In genomic region chr9:21505767-21506166, GRCm38 (mm10) we compare ENCODE assay signal across 19 mouse cellular contexts. TPM values are rescaled to one million over a fixed set of nuclear protein-coding genes. Genes with fewer than 3 reads are reported as not detected.
DNase-seq lines count a peak whose midpoint lies in the region; ATAC-seq and TF ChIP-seq lines count a peak whose summit lies in the region.
"Had no signal": no experiment of that assay in that cellular context is flagged by ENCODE, and none has a peak within 500 bp of the region (broad histone marks: within the 10 kb centered on the region; RNA-seq: fewer than 3 reads in every experiment).

No protein-coding gene starts in this region.

- no peak overlapping the region for H3K27ac ChIP-seq in midbrain, embryonic 11.5 days (ENCODE audit: low read depth, low read length)
- no peak overlapping the region for H3K27ac ChIP-seq in midbrain, embryonic 15.5 days
- no peak overlapping the region for H3K27ac ChIP-seq in testis, adult 2 months (ENCODE audit: control insufficient read depth, insufficient read depth, low read depth, low read length)
- no peak overlapping the region for H3K27ac ChIP-seq in kidney, embryonic 14.5 days (ENCODE audit: low read depth, low read length)
- H3K27ac ChIP-seq: embryonic facial prominence, embryonic 10.5 days; embryonic facial prominence, embryonic 12.5 days; forebrain, embryonic 13.5 days; forebrain, embryonic 15.5 days had no signal

- no peak for TF ChIP-seq POLR2A in testis, adult 2 months (IDR thresholded peaks at IDR 0.05; ENCODE audit: control insufficient read depth, low read depth, low read length)
- TF ChIP-seq POLR2A in myocyte (IDR thresholded peaks at IDR 0.05; ENCODE audit: insufficient read length, low read depth): peak; percentile 23

- peaks cover 6% of the 10 kb centered on the region; the same call in 1 of the 2 replicates for H3K36me3 ChIP-seq in midbrain, embryonic 11.5 days (ENCODE audit: control insufficient read depth, insufficient read depth, low read length)
- H3K36me3 ChIP-seq in midbrain, embryonic 15.5 days (replicated peaks): peaks cover 25% of the 10 kb centered on the region
- H3K36me3 ChIP-seq in testis, adult 2 months (ENCODE audit: control insufficient read depth, insufficient read depth, low read length): no peaks in the 10 kb centered on the region; the same call in 1 of the 2 replicates
- no peaks in the 10 kb centered on the region for H3K36me3 ChIP-seq in myocyte (ENCODE audit: control insufficient read depth, insufficient read depth)
- H3K36me3 ChIP-seq in kidney, embryonic 14.5 days (ENCODE audit: control insufficient read depth, insufficient read depth, low read length): peaks cover 52% of the 10 kb centered on the region

- peak; percentile 74 for DNase-seq in midbrain, embryonic 11.5 days (ENCODE audit: low spot score, missing footprints)
- no peak for DNase-seq in testis, postnatal 10 days (ENCODE audit: low spot score)
- DNase-seq: adrenal gland, adult 8-10 months; adrenal gland, postnatal 14 days; adrenal gland, postnatal 36 days; cerebellum, adult 2 months; cerebellum, adult 9-10 months; cerebellum, postnatal 10 days; cerebellum, postnatal 25 days had no signal

- H3K4me3 ChIP-seq in midbrain, embryonic 11.5 days (ENCODE audit: low read depth, low read length): no peak overlapping the region
- H3K4me3 ChIP-seq in midbrain, embryonic 15.5 days: no peak overlapping the region
- peak overlapping the region; percentile 65 for H3K4me3 ChIP-seq in testis, adult 2 months (ENCODE audit: control insufficient read depth, low read depth, low read length)
- H3K4me3 ChIP-seq in myocyte: no peak overlapping the region
- no peak overlapping the region for H3K4me3 ChIP-seq in kidney, embryonic 14.5 days (ENCODE audit: low read length)
- H3K4me3 ChIP-seq: embryonic facial prominence, embryonic 10.5 days; embryonic facial prominence, embryonic 12.5 days; forebrain, embryonic 13.5 days; forebrain, embryonic 15.5 days had no signal

- no peaks in the 10 kb centered on the region for H3K9me3 ChIP-seq in midbrain, embryonic 11.5 days (ENCODE audit: control insufficient read depth, low read length)
- no peaks in the 10 kb centered on the region for H3K9me3 ChIP-seq in midbrain, embryonic 15.5 days
- no peaks in the 10 kb centered on the region for H3K9me3 ChIP-seq in kidney, embryonic 14.5 days (ENCODE audit: control insufficient read depth, low read length)
- H3K9me3 ChIP-seq: embryonic facial prominence, embryonic 10.5 days; embryonic facial prominence, embryonic 12.5 days; forebrain, embryonic 13.5 days; forebrain, embryonic 15.5 days had no signal

- H3ac ChIP-seq in myocyte (ENCODE audit: control insufficient read depth, insufficient read length): no peak overlapping the region

- H3K4me2 ChIP-seq in midbrain, embryonic 11.5 days: no peak overlapping the region
- no peak overlapping the region for H3K4me2 ChIP-seq in midbrain, embryonic 15.5 days
- H3K4me2 ChIP-seq in myocyte (ENCODE audit: low read depth): no peak overlapping the region
- no peak overlapping the region for H3K4me2 ChIP-seq in kidney, embryonic 14.5 days (replicated peaks; ENCODE audit: low read depth, low read length)
- H3K4me2 ChIP-seq: embryonic facial prominence, embryonic 12.5 days; forebrain, embryonic 13.5 days; forebrain, embryonic 15.5 days had no signal

- no peak for TF ChIP-seq CTCF in testis, adult 2 months (IDR thresholded peaks at IDR 0.05; ENCODE audit: control insufficient read depth, insufficient read depth, insufficient replicate concordance, low read depth, low read length)

- H3K4me1 ChIP-seq in midbrain, embryonic 11.5 days (ENCODE audit: control insufficient read depth, insufficient read depth, low read length): peaks cover 6% of the 10 kb centered on the region
- peaks cover 13% of the 10 kb centered on the region for H3K4me1 ChIP-seq in midbrain, embryonic 15.5 days
- peaks cover 13% of the 10 kb centered on the region for H3K4me1 ChIP-seq in testis, adult 2 months (ENCODE audit: control insufficient read depth, insufficient read depth, low read length)
- H3K4me1 ChIP-seq in kidney, embryonic 14.5 days (ENCODE audit: control insufficient read depth, insufficient read depth, low read length): peaks cover 20% of the 10 kb centered on the region

- H3K27me3 ChIP-seq in midbrain, embryonic 11.5 days (ENCODE audit: control insufficient read depth, insufficient read depth, low read length): no peaks in the 10 kb centered on the region
- no peaks in the 10 kb centered on the region for H3K27me3 ChIP-seq in midbrain, embryonic 15.5 days (replicated peaks)
- no peaks in the 10 kb centered on the region for H3K27me3 ChIP-seq in testis, adult 2 months (ENCODE audit: control insufficient read depth, insufficient read depth, low read length)
- H3K27me3 ChIP-seq in myocyte (ENCODE audit: control insufficient read depth, insufficient read depth, insufficient read length): no peaks in the 10 kb centered on the region
- no peaks in the 10 kb centered on the region for H3K27me3 ChIP-seq in kidney, embryonic 14.5 days (ENCODE audit: control insufficient read depth, insufficient read depth, low read length)
- H3K27me3 ChIP-seq: embryonic facial prominence, embryonic 12.5 days; forebrain, embryonic 13.5 days; forebrain, embryonic 15.5 days; Patski had no signal

- no peak overlapping the region for H3K9ac ChIP-seq in midbrain, embryonic 11.5 days (ENCODE audit: low read length)
- H3K9ac ChIP-seq in midbrain, embryonic 15.5 days: no peak overlapping the region
- H3K9ac ChIP-seq in kidney, embryonic 14.5 days (ENCODE audit: low read depth, low read length): no peak overlapping the region
- H3K9ac ChIP-seq: embryonic facial prominence, embryonic 12.5 days; forebrain, embryonic 13.5 days; forebrain, embryonic 15.5 days had no signal

- ATAC-seq in midbrain, embryonic 11.5 days (ENCODE audit: low FRiP score): no peak
- ATAC-seq in midbrain, embryonic 15.5 days (replicated peaks): no peak
- no peak for ATAC-seq in kidney, embryonic 14.5 days (ENCODE audit: low FRiP score, low TSS enrichment)
- ATAC-seq: activated CD4-positive, CD25-positive, alpha-beta regulatory T cell, adult 4 months; forebrain, embryonic 13.5 days; forebrain, embryonic 15.5 days; Patski had no signal

- peaks cover 6% of the 10 kb centered on the region for H3K79me2 ChIP-seq in myocyte (ENCODE audit: control insufficient read depth, insufficient read depth)

TF ChIP-seq in myocyte, 11 proteins besides CTCF, POLR2A, EP300 and RAD21:
- TF ChIP-seq CEBPB (IDR thresholded peaks at IDR 0.05; ENCODE audit: insufficient read depth, poor library complexity, severe bottlenecking) (no peak), POLR2AphosphoS2 (IDR thresholded peaks at IDR 0.05; ENCODE audit: insufficient read length, low read depth) (peak; percentile 71)

RNA-seq across cellular contexts. Expression of gene Tmed1, which starts 4.3 kb away (rescaled TPM):
- polyA plus RNA-seq in midbrain, embryonic 11.5 days (2014; fragmentation: Nextera tagmentation; extraction: Ambion mirVana): 64.5 and 68.0 TPM in 2 replicates
- 61.2 and 62.7 TPM in 2 replicates for polyA plus RNA-seq in midbrain, embryonic 15.5 days (2015; fragmentation: Nextera tagmentation; extraction: Ambion mirVana)
- 21.3 and 22.4 TPM in 2 replicates for polyA plus RNA-seq in testis, adult 2 months (2012; rRNA removed)
- 47.3 TPM for polyA plus RNA-seq in myocyte (2012; fragmentation: generic; extraction: Trizol)
- polyA plus RNA-seq in kidney, embryonic 14.5 days (2014; fragmentation: Nextera tagmentation; extraction: Ambion mirVana): 118 and 156 TPM in 2 replicates

RNA-seq across cellular contexts. Expression of gene AB124611, which starts 20.2 kb away (rescaled TPM):
- polyA plus RNA-seq in midbrain, embryonic 11.5 days (2014; fragmentation: Nextera tagmentation; extraction: Ambion mirVana): 2.9 and 3.2 TPM in 2 replicates
- 1.9 and 2.6 TPM in 2 replicates for polyA plus RNA-seq in midbrain, embryonic 15.5 days (2015; fragmentation: Nextera tagmentation; extraction: Ambion mirVana)
- polyA plus RNA-seq in testis, adult 2 months (2012; rRNA removed): 0.17 and 0.23 TPM in 2 replicates
- 0.22 TPM for polyA plus RNA-seq in myocyte (2012; fragmentation: generic; extraction: Trizol)
- 3.8 and 4.8 TPM in 2 replicates for polyA plus RNA-seq in kidney, embryonic 14.5 days (2014; fragmentation: Nextera tagmentation; extraction: Ambion mirVana)
- polyA plus RNA-seq: Patski had no signal

RNA-seq across cellular contexts. Expression of gene Carm1, which starts 40.9 kb away (rescaled TPM):
- 53.4 and 63.1 TPM in 2 replicates for polyA plus RNA-seq in midbrain, embryonic 11.5 days (2014; fragmentation: Nextera tagmentation; extraction: Ambion mirVana)
- polyA plus RNA-seq in midbrain, embryonic 15.5 days (2015; fragmentation: Nextera tagmentation; extraction: Ambion mirVana): 46.7 and 49.3 TPM in 2 replicates
- 240 and 245 TPM in 2 replicates for polyA plus RNA-seq in testis, adult 2 months (2012; rRNA removed)
- polyA plus RNA-seq in myocyte (2012; fragmentation: generic; extraction: Trizol): 48.1 TPM
- 46.9 and 60.3 TPM in 2 replicates for polyA plus RNA-seq in kidney, embryonic 14.5 days (2014; fragmentation: Nextera tagmentation; extraction: Ambion mirVana)
